Mouse (Mus musculus) left cerebral cortex, postnatal 25 days (tissue): ENCODE results near the gene Rufy3. TPM values are rescaled to one million over a fixed set of nuclear protein-coding genes. Genes with fewer than 3 reads are reported as not detected.

Experiments
- DNase-seq, 2 experiments: peaks; one replicate each; pipeline ENCODE4 v3.0.0; 2022; ENCODE audit warnings: low spot score in 2 of 2, mixed read lengths in 1 of 2
- intact Hi-C: fragments of 180-260 bp; cut with DNase I; formaldehyde crosslinking; loops from one replicate; pipeline ENCODE4 v1.15.1; 2025
- total RNA-seq, 2 experiments: library from RNA; stranded (reverse); gene quantifications; 2 replicates each; pipeline ENCODE4 v1.2.3; 2021

Rufy3 gene
- total RNA-seq, 2 experiments from 2014 or later = 176 to 178 TPM

DNA sequence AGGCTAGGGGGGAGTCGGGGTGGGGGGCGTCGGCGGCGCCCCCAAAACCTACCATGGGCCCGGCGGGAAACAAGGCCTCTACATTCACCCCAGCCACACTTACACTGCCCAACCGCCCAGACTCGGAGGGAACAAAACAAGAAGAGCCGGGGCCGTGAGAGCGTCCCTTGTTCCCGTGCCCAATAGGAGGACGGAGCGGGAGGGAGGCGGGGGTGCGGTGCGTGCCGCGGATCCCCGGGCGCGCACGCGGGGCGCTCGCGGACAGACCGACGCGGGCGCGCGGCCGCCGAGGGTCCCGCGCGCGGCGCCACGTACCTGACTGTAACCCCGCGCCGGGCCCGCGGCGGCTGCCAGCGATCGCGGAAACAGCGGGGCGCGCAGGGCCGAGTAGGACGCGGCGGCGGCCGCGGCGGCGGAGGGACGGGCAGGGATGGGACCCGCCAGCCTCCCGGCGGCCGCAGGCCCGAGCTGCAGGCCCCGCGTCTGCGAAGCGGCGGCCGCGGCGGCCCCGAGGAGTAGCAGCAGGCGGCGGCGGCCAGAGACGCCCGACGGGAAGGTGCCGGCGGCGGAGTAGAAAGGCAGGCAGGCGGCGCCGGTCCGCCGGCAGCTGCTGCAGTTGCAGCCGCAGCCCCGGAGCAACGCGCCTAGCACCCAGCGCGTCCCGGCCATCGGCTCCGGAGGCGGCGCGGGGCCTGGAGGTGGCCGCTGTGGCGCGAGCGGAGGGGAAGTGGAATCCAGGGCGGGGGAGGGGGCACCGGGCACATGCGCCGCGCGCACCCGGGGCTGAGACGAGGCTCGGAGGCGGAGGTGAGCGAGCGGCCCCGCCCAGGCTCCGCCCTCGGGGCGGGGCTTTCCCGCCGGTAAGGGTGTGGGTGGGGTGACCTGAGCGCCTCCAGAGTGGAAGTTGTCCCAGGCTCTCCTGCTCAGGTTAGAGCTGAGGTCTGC is 110.9 kb downstream of the Rufy3 start, which contains the start of gene Grsf1:
Gene Grsf1, minus strand, starts transcription at position 729 of the 945 bp plus-strand sequence.
- peak; percentile 88 to 90 for DNase-seq
- intact Hi-C loops = loop anchor here (1.0 to 5.0 kb wide), 2 partner anchors 45 to 87 kb away; partner anchors contain the start of genes Dck and Mob1b

- intact Hi-C loops = loop anchor here (5.0 kb wide), 1 partner anchor 83 kb away; the partner anchor contains the start of gene Dck
- no peak for DNase-seq
These were observed 114.1 kb downstream of the Rufy3 start for GRCm38 (mm10) chr5:88678929-88679328.

GRCm38 (mm10) chr5:88679341-88679740 is 114.5 kb downstream of the Rufy3 start:
- intact Hi-C loops = loop anchor here (5.0 kb wide), 1 partner anchor 83 kb away; the partner anchor contains the start of gene Dck
- no peak for DNase-seq

DNA sequence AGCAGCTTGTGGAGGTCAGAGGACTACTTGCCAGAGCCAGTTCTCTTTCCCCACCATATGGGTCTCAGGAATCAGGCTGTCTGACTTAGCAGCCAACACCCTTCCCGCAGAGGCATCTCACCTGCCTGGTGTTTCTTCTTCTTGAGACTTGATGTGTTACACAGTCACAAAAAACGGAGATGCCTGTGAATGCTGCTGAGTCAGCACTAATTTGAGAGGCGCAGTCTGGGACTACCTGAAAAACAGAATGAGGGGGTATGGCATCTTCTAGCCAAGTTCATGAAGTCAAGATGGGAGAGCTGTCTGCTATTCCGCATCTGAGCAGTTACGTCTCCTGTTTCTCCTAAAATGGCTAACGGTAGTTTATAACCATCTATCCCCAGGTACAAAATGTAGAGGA is 115.7 kb downstream of the Rufy3 start:
- intact Hi-C loops = no loop called here
- no peak for DNase-seq

DNA sequence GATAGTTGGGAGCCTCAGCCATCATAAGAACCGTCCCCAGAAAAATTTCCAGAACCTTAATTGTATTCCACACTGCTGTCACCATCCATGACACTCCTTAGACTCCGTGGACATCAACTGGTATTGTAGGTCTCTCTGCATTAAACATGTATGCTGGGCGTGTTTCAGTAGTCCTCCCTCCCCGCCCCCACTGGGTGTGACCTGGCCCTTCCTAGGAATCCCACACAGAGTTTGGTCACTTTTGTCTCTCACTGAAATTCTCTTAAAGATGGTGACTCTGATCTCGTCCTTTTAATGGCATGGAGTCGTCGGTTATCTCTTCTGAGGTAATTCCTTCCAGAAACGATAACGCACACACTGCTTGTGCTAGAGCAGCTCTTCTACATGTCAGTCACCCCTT is 118.9 kb downstream of the Rufy3 start:
- intact Hi-C loops = no loop called here
- DNase-seq = no peak

DNA sequence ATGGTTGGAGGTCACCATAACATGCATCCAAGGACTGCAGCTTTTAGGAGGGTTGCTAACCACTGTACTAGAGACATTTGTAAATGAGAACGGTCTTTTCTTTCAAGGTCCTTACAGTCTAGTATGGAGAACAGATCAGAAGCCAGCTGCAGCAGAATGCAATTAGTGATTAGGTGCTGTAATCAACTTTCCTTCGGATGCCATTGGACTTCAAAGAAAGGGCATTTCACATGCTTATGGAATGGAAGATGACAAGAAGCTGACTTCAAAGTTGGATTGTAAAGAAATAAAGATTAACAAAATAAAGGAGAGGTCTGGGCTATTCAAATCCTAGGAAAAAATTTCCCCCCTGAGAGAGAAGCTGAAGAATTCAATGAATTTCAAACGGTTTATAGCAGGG is 119.4 kb downstream of the Rufy3 start:
- intact Hi-C loops = no loop called here
- DNase-seq = no peak

GRCm38 (mm10) chr5:88685306-88685705 is 120.5 kb downstream of the Rufy3 start:
- no peak for DNase-seq
- intact Hi-C loops = no loop called here

- intact Hi-C loops = no loop called here
- DNase-seq = no peak
These were observed 121.0 kb downstream of the Rufy3 start for GRCm38 (mm10) chr5:88685745-88686299.

GRCm38 (mm10) chr5:88687996-88688406 is 123.2 kb downstream of the Rufy3 start:
- DNase-seq = peak in 1 of 2 experiments; percentile 14
- intact Hi-C loops = no loop called here

DNA sequence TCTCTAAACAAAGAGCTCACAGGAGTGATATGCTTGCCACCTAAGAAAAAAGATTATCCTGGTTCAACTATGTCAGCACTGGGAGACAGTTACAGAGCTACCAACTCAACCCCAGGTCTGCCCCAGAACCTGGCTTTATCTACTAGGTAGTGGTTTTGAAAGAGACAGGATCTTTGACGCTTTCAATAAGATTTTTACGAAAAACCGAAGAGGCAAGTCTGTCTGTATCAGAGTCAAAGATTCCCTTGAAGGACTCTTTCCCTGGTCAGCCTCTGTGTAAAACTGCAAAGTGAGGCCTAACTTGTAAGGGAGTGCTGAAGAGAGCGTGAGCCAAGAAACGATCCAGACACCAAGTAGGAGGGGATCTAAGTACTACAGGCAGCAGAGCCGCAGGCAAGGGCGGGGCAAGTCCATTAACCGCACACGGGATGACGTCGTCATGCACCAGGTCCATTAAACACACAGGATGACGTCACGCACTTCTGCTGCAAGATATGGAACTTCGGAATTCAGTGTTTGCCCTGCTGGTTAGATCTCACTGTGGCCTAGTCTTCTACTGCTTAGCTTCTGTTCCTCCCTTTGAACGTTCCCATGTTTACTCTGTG is 123.8 kb downstream of the Rufy3 start:
- intact Hi-C loops = no loop called here

GRCm38 (mm10) chr5:88689279-88689938 is 124.6 kb downstream of the Rufy3 start:
- peak in 1 of 2 experiments; percentile 45 for DNase-seq
- intact Hi-C loops = no loop called here

More for the DNA sequence above, 123.8 kb downstream of the Rufy3 start:
- DNase-seq = no peak

- no peak for DNase-seq
- intact Hi-C loops = loop anchor here (5.0 kb wide), 1 partner anchor 691 kb away; no protein-coding TSS in a partner anchor
These were observed 126.1 kb downstream of the Rufy3 start for GRCm38 (mm10) chr5:88690681-88691505.

DNA sequence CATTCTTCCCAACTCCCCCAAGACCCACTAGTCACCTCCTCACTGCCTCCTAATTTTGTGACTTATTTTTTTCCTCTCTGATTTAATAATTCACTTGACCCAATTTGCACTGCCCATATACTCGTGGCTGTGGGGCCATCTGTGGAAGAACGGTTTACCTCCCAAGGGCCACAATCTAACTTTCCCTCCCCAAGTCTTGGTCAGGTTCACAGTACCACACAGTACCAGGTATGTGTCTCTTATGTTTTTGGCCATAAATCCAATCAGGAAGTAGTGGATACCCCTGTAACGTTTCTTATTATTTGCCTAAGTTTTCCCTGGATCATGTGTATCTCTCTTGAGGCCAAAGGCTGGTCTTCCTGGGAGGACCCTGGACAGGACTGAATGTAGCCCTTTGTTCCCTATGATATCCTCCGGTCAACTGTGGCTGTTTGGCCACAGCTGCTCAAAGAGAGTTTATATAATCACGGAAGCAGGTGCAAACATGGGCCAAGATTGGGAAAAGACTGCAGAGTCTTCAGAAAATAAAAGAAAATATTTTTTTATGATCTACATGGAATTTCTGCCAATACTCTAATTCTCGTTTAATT is 126.8 kb downstream of the Rufy3 start:
- intact Hi-C loops = loop anchor here (5.0 kb wide), 1 partner anchor 691 kb away; no protein-coding TSS in a partner anchor

GRCm38 (mm10) chr5:88692586-88692985 is 127.7 kb downstream of the Rufy3 start:
- DNase-seq = no peak
- intact Hi-C loops = loop anchor here (5.0 kb wide), 1 partner anchor 690 kb away; no protein-coding TSS in a partner anchor

More for the DNA sequence above, 126.8 kb downstream of the Rufy3 start:
- no peak for DNase-seq

DNA sequence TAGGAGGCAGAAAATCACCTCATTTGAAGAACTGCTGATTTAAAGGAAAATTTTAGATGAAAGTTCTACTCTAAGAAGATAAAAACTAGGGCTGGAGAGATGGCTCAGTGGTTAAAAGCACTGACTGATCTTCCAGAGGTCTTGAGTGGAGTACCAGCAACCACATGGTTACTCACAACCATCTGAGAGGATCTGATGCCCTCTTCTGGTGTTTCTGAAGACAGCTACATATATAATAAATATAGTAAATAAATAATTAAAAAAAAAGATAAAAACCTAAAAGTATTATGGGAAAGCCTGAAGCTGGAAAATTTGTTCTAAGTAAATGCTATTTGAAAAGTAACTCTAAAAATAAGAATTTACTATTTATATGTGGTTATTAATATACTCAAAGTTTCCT is 128.2 kb downstream of the Rufy3 start:
- intact Hi-C loops = loop anchor here (5.0 kb wide), 1 partner anchor 689 kb away; no protein-coding TSS in a partner anchor

GRCm38 (mm10) chr5:88697291-88697690 is 132.5 kb downstream of the Rufy3 start:
- intact Hi-C loops = no loop called here
- DNase-seq = no peak

More for the DNA sequence above, 128.2 kb downstream of the Rufy3 start:
- DNase-seq = no peak

- intact Hi-C loops = no loop called here
- no peak for DNase-seq
These were observed 134.5 kb downstream of the Rufy3 start for GRCm38 (mm10) chr5:88699251-88699913.
